Mouse (Mus musculus): ENCODE results near the gene Tenm4. TPM values are rescaled to one million over a fixed set of nuclear protein-coding genes. Genes with fewer than 3 reads are reported as not detected.

The Tenm4 gene
- total RNA-seq, 2 experiments from 2014 or later: 14.3 to 18.7 TPM

GRCm38 (mm10) chr7:96341479-96341878, 170.4 kb downstream of the Tenm4 start:
- DNase-seq: no peak

- DNase-seq: no peak
These were observed 171.9 kb downstream of the Tenm4 start for GRCm38 (mm10) chr7:96342996-96343395.

GRCm38 (mm10) chr7:96343667-96344066, 172.6 kb downstream of the Tenm4 start:
- no peak for DNase-seq

- peak; percentile 21 to 75 for DNase-seq
These were observed 181.6 kb downstream of the Tenm4 start for GRCm38 (mm10) chr7:96352671-96353070.

- DNase-seq: no peak
These were observed 185.3 kb downstream of the Tenm4 start for GRCm38 (mm10) chr7:96356285-96356811.

GRCm38 (mm10) chr7:96357550-96357949, 186.5 kb downstream of the Tenm4 start:
- no peak for DNase-seq

GRCm38 (mm10) chr7:96363311-96363710, 192.3 kb downstream of the Tenm4 start:
- DNase-seq: no peak

- no peak for DNase-seq
These were observed 198.9 kb downstream of the Tenm4 start for GRCm38 (mm10) chr7:96369947-96370346.

- DNase-seq: no peak
These were observed 203.1 kb downstream of the Tenm4 start for GRCm38 (mm10) chr7:96374004-96374663.

GRCm38 (mm10) chr7:96375507-96375906, 204.5 kb downstream of the Tenm4 start:
- DNase-seq: no peak

GRCm38 (mm10) chr7:96383686-96384528, 212.9 kb downstream of the Tenm4 start:
- no peak for DNase-seq

GRCm38 (mm10) chr7:96384726-96385500, 213.9 kb downstream of the Tenm4 start:
- no peak for DNase-seq

GRCm38 (mm10) chr7:96385850-96386249, 214.8 kb downstream of the Tenm4 start:
- DNase-seq: no peak

GRCm38 (mm10) chr7:96390034-96390670, 219.1 kb downstream of the Tenm4 start:
- no peak for DNase-seq

GRCm38 (mm10) chr7:96390894-96391293, 219.8 kb downstream of the Tenm4 start:
- no peak for DNase-seq

GRCm38 (mm10) chr7:96391797-96392472, 220.9 kb downstream of the Tenm4 start:
- no peak for DNase-seq

GRCm38 (mm10) chr7:96392600-96392999, 221.6 kb downstream of the Tenm4 start:
- no peak for DNase-seq

- DNase-seq: no peak
These were observed 226.9 kb downstream of the Tenm4 start for GRCm38 (mm10) chr7:96397940-96398339.

GRCm38 (mm10) chr7:96400411-96400810, 229.4 kb downstream of the Tenm4 start:
- no peak for DNase-seq

- DNase-seq: no peak
These were observed 235.7 kb downstream of the Tenm4 start for GRCm38 (mm10) chr7:96406630-96407214.

All from adrenal gland, postnatal 36 days (tissue).